Mouse (Mus musculus): Measurements from ENCODE around the gene Hist1h3c. TPM values are rescaled to one million over a fixed set of nuclear protein-coding genes. Genes with fewer than 3 reads are reported as not detected.
A peak's percentile ranks its signal among the peaks of the same experiment; 100 is the strongest.
"Not testable (repeated sequence)": the region's sequence is repeated elsewhere in the genome, so short reads cannot be mapped to it uniquely, and the experiment has no call there.

Hist1h3c gene
- polyA plus RNA-seq (2015; fragmentation: Nextera tagmentation; extraction: Ambion mirVana), result 5.8 and 6.6 TPM in 2 replicates

- Histone ChIP-seq H3K9me3 (no peaks in the 10 kb centered on the region), H3K4me2 (peak within 1 kb of the TSS; percentile 48), H3K9ac (peak within 1 kb of the TSS; percentile 15; the same call in 1 of the 2 replicates), H3K27me3 (no peaks in the 10 kb centered on the region), H3K27ac (peak within 1 kb of the TSS; percentile 99), H3K4me3 (peak within 1 kb of the TSS; percentile 45), H3K36me3 (no peaks in the 10 kb centered on the region), H3K4me1 (peaks cover 8% of the 10 kb centered on the region; the same call in 1 of the 2 replicates)
- peak; percentile 64; the same call in 1 of the 2 replicates for ATAC-seq (ENCODE audit: insufficient number of reproducible peaks, low FRiP score, low TSS enrichment, low read depth)
- WGBS, result under 1% methylated on average over 26 of the region's 28 CpGs
These were observed at the start of gene Hist1h3c for GRCm38 (mm10) chr13:23745381-23746161. Gene Hist1h3c (minus strand): TSS chr13:23745602.

GRCm38 (mm10) chr13:23792520-23792919, 47.1 kb upstream of the Hist1h3c start:
- no peaks in the 10 kb centered on the region for H3K36me3 ChIP-seq
- no peak overlapping the region for H3K4me3 ChIP-seq
- no peak overlapping the region for H3K9ac ChIP-seq
- H3K9me3 ChIP-seq, result no peaks in the 10 kb centered on the region
- WGBS, result 42% methylated on average over 2 of the region's 2 CpGs
- no peaks in the 10 kb centered on the region for H3K4me1 ChIP-seq
- no peak overlapping the region for H3K4me2 ChIP-seq
- H3K27ac ChIP-seq, result no peak overlapping the region
- no peak for ATAC-seq (ENCODE audit: insufficient number of reproducible peaks, low FRiP score, low TSS enrichment, low read depth)
- H3K27me3 ChIP-seq, result no peaks in the 10 kb centered on the region

- Histone ChIP-seq H3K4me3 (no peak overlapping the region), H3K9me3 (no peaks in the 10 kb centered on the region), H3K27ac (no peak overlapping the region), H3K36me3 (no peaks in the 10 kb centered on the region), H3K27me3 (no peaks in the 10 kb centered on the region), H3K9ac (no peak overlapping the region), H3K4me1 (no peaks in the 10 kb centered on the region), H3K4me2 (no peak overlapping the region)
- WGBS, result 79% methylated on average over 4 of the region's 4 CpGs
- ATAC-seq (ENCODE audit: insufficient number of reproducible peaks, low FRiP score, low TSS enrichment, low read depth), result no peak
These were observed 33.6 kb upstream of the Hist1h3c start for GRCm38 (mm10) chr13:23779025-23779424.

- H3K36me3 ChIP-seq, result no peaks in the 10 kb centered on the region
- 88% methylated on average over 7 of the region's 7 CpGs for WGBS
- H3K27me3 ChIP-seq, result no peaks in the 10 kb centered on the region
- H3K4me1 ChIP-seq, result no peaks in the 10 kb centered on the region
- no peak for ATAC-seq (ENCODE audit: insufficient number of reproducible peaks, low FRiP score, low TSS enrichment, low read depth)
- H3K27ac ChIP-seq, result no peak overlapping the region
- no peak overlapping the region for H3K4me2 ChIP-seq
- H3K4me3 ChIP-seq, result no peak overlapping the region
- no peak overlapping the region for H3K9ac ChIP-seq
- H3K9me3 ChIP-seq, result no peaks in the 10 kb centered on the region
These were observed 32.9 kb upstream of the Hist1h3c start for GRCm38 (mm10) chr13:23778339-23778738.

GRCm38 (mm10) chr13:23772561-23773313, 27.3 kb upstream of the Hist1h3c start:
- H3K4me3 ChIP-seq, result no peak overlapping the region

GRCm38 (mm10) chr13:23769613-23770012, 24.2 kb upstream of the Hist1h3c start, which contains the start of gene Trim38:
Gene Trim38 (plus strand): TSS chr13:23769913.
- not testable (repeated sequence) for ATAC-seq (ENCODE audit: insufficient number of reproducible peaks, low FRiP score, low TSS enrichment, low read depth); H3K4me3 ChIP-seq; H3K4me1 ChIP-seq; H3K9me3 ChIP-seq; H3K27me3 ChIP-seq; H3K4me2 ChIP-seq; H3K36me3 ChIP-seq; H3K27ac ChIP-seq; H3K9ac ChIP-seq
- 84% methylated on average over 2 of the region's 2 CpGs for WGBS

More at GRCm38 (mm10) chr13:23772561-23773313, 27.3 kb upstream of the Hist1h3c start:
- Histone ChIP-seq H3K27me3 (no peaks in the 10 kb centered on the region), H3K4me1 (0 out of 2 replicates have a peak, but pooled peaks cover 3% of the 10 kb centered on the region), H3K4me2 (peak overlapping the region; percentile 29), H3K9me3 (no peaks in the 10 kb centered on the region), H3K9ac (no peak overlapping the region), H3K27ac (no peak overlapping the region), H3K36me3 (no peaks in the 10 kb centered on the region)
- no peak for ATAC-seq (ENCODE audit: insufficient number of reproducible peaks, low FRiP score, low TSS enrichment, low read depth)
- WGBS, result 24% methylated on average over 21 of the region's 21 CpGs

GRCm38 (mm10) chr13:23768834-23769397, 23.5 kb upstream of the Hist1h3c start:
- no peak overlapping the region for H3K27ac ChIP-seq

GRCm38 (mm10) chr13:23766772-23767171, 21.4 kb upstream of the Hist1h3c start:
- no peak overlapping the region for H3K27ac ChIP-seq
- peaks cover 14% of the 10 kb centered on the region for H3K4me1 ChIP-seq
- H3K27me3 ChIP-seq, result no peaks in the 10 kb centered on the region
- no peaks in the 10 kb centered on the region for H3K9me3 ChIP-seq
- no peak overlapping the region for H3K9ac ChIP-seq
- no peak for ATAC-seq (ENCODE audit: insufficient number of reproducible peaks, low FRiP score, low TSS enrichment, low read depth)
- H3K36me3 ChIP-seq, result no peaks in the 10 kb centered on the region
- H3K4me2 ChIP-seq, result no peak overlapping the region
- H3K4me3 ChIP-seq, result no peak overlapping the region

More at GRCm38 (mm10) chr13:23768834-23769397, 23.5 kb upstream of the Hist1h3c start:
- Histone ChIP-seq H3K4me2 (no peak overlapping the region), H3K4me1 (peaks cover 10% of the 10 kb centered on the region), H3K27me3 (no peaks in the 10 kb centered on the region), H3K9me3 (no peaks in the 10 kb centered on the region), H3K9ac (no peak overlapping the region), H3K4me3 (no peak overlapping the region), H3K36me3 (no peaks in the 10 kb centered on the region)
- no peak for ATAC-seq (ENCODE audit: insufficient number of reproducible peaks, low FRiP score, low TSS enrichment, low read depth)
- 50% methylated on average over 5 of the region's 5 CpGs for WGBS

GRCm38 (mm10) chr13:23765172-23765513, 19.7 kb upstream of the Hist1h3c start:
- no peak overlapping the region for H3K27ac ChIP-seq
- no peak for ATAC-seq (ENCODE audit: insufficient number of reproducible peaks, low FRiP score, low TSS enrichment, low read depth)

GRCm38 (mm10) chr13:23764324-23765171, 19.1 kb upstream of the Hist1h3c start:
- H3K27ac ChIP-seq, result peak overlapping the region; percentile 96
- no peak for ATAC-seq (ENCODE audit: insufficient number of reproducible peaks, low FRiP score, low TSS enrichment, low read depth)
- no peaks in the 10 kb centered on the region for H3K36me3 ChIP-seq
- H3K4me3 ChIP-seq, result peak overlapping the region; percentile 58
- no peaks in the 10 kb centered on the region for H3K27me3 ChIP-seq
- no peak overlapping the region for H3K9ac ChIP-seq
- peaks cover 26% of the 10 kb centered on the region for H3K4me1 ChIP-seq
- WGBS, result 34% methylated on average over 12 of the region's 12 CpGs
- peak overlapping the region; percentile 84 for H3K4me2 ChIP-seq
- no peaks in the 10 kb centered on the region for H3K9me3 ChIP-seq

More at GRCm38 (mm10) chr13:23765172-23765513, 19.7 kb upstream of the Hist1h3c start:
- Histone ChIP-seq H3K36me3 (no peaks in the 10 kb centered on the region), H3K4me2 (no peak overlapping the region), H3K9me3 (no peaks in the 10 kb centered on the region), H3K4me3 (no peak overlapping the region), H3K9ac (no peak overlapping the region), H3K4me1 (peaks cover 22% of the 10 kb centered on the region), H3K27me3 (no peaks in the 10 kb centered on the region)
- WGBS, result 75% methylated on average over 1 of the region's 1 CpGs
